8 mouse cellular contexts compared by ENCODE assay signal in genomic region chr5:130256678-130257271, GRCm38 (mm10). TPM values are rescaled to one million over a fixed set of nuclear protein-coding genes. Genes with fewer than 3 reads are reported as not detected.
A peak's percentile ranks its signal among the peaks of the same experiment; 100 is the strongest.
DNase-seq lines count a peak whose midpoint lies in the region; ATAC-seq and TF ChIP-seq lines count a peak whose summit lies in the region.

No protein-coding gene starts in this region.

- no peaks in the 10 kb centered on the region for H3K27me3 ChIP-seq in hindbrain, embryonic 10.5 days (ENCODE audit: insufficient read depth, poor library complexity, severe bottlenecking)
- no peaks in the 10 kb centered on the region for H3K27me3 ChIP-seq in lung, postnatal 0 days (replicated peaks; ENCODE audit: insufficient read depth, low read length)

- 1% methylated on average over 25 of the region's 25 CpGs for WGBS in hindbrain, embryonic 10.5 days
- WGBS in lung, postnatal 0 days = under 1% methylated on average over 25 of the region's 25 CpGs

- H3K9me3 ChIP-seq in hindbrain, embryonic 10.5 days = no peaks in the 10 kb centered on the region
- H3K9me3 ChIP-seq in lung, postnatal 0 days (ENCODE audit: low read length) = no peaks in the 10 kb centered on the region

- peaks cover 23% of the 10 kb centered on the region for H3K4me1 ChIP-seq in hindbrain, embryonic 10.5 days (replicated peaks)
- H3K4me1 ChIP-seq in lung, postnatal 0 days (ENCODE audit: insufficient read depth, low read depth, low read length) = peaks cover 4% of the 10 kb centered on the region; the same call in 1 of the 2 replicates

- 0 out of 2 replicates have a peak, but pooled peaks have one; percentile 43 for TF ChIP-seq EP300 in lung, postnatal 0 days (IDR thresholded peaks at IDR 0.05)

- H3K4me3 ChIP-seq in hindbrain, embryonic 10.5 days = peak overlapping the region; percentile 71
- H3K4me3 ChIP-seq in lung, postnatal 0 days (ENCODE audit: low read depth, low read length) = peak overlapping the region; percentile 63

- ATAC-seq in frontal cortex, adult (ENCODE audit: low TSS enrichment) = peak; percentile 93
- ATAC-seq in lung, postnatal 0 days = peak; percentile 94

- H3K36me3 ChIP-seq in hindbrain, embryonic 10.5 days = peaks cover 29% of the 10 kb centered on the region
- no peaks in the 10 kb centered on the region; the same call in 1 of the 2 replicates for H3K36me3 ChIP-seq in lung, postnatal 0 days (ENCODE audit: insufficient read depth, low read length)

- no peak for TF ChIP-seq CTCF in lung, postnatal 0 days (IDR thresholded peaks at IDR 0.05)

- peak overlapping the region; percentile 63 for H3K9ac ChIP-seq in lung, postnatal 0 days (replicated peaks; ENCODE audit: low read depth)

- peak; percentile 99 for DNase-seq in MN1 (ENCODE audit: low spot score)
- DNase-seq in cerebellum, adult 9-10 months = peak; percentile 96
- peak; percentile 91 for DNase-seq in hindbrain, embryonic 10.5 days (ENCODE audit: low spot score)
- DNase-seq in layer of hippocampus, adult 9-11 months = peak; percentile 96
- peak; percentile 100 for DNase-seq in lung, postnatal 0 days (ENCODE audit: low spot score)
- peak; percentile 79 for DNase-seq in ovary, postnatal 14 days (ENCODE audit: low spot score)
- DNase-seq in thymus, postnatal 14 days = peak; percentile 94

- peak overlapping the region; percentile 66 for H3K4me2 ChIP-seq in lung, postnatal 0 days (replicated peaks; ENCODE audit: low read depth, low read length)

- H3K27ac ChIP-seq in hindbrain, embryonic 10.5 days = peak overlapping the region; percentile 92
- H3K27ac ChIP-seq in lung, postnatal 0 days (ENCODE audit: low read length) = peak overlapping the region; percentile 74

RNA-seq across cellular contexts. Expression of gene Tyw1, which starts 1.4 kb away (rescaled TPM):
- polyA plus RNA-seq in hindbrain, embryonic 10.5 days (2016; fragmentation: Nextera tagmentation; extraction: Ambion mirVana) = 32.9 and 33.7 TPM in 2 replicates
- 16.1 and 16.5 TPM in 2 replicates for polyA plus RNA-seq in lung, postnatal 0 days (2015; fragmentation: Nextera tagmentation; extraction: Ambion mirVana)

RNA-seq across cellular contexts. Expression of gene Sbds, which starts 1.4 kb away (rescaled TPM):
- polyA plus RNA-seq in hindbrain, embryonic 10.5 days (2016; fragmentation: Nextera tagmentation; extraction: Ambion mirVana) = 64.4 and 77.3 TPM in 2 replicates
- polyA plus RNA-seq in lung, postnatal 0 days (2015; fragmentation: Nextera tagmentation; extraction: Ambion mirVana) = 94.8 and 97.5 TPM in 2 replicates

RNA-seq across cellular contexts. Expression of gene Tmem248, which starts 39.9 kb away (rescaled TPM):
- 33.6 and 38.0 TPM in 2 replicates for polyA plus RNA-seq in hindbrain, embryonic 10.5 days (2016; fragmentation: Nextera tagmentation; extraction: Ambion mirVana)
- 41.0 and 46.4 TPM in 2 replicates for polyA plus RNA-seq in lung, postnatal 0 days (2015; fragmentation: Nextera tagmentation; extraction: Ambion mirVana)

Comparison
In these comparisons a context has a peak if more than half of its experiments do, and no peak if none do; other contexts are left out.
1. Peak in every context shown above with its lines: DNase-seq, ATAC-seq, H3K4me3 ChIP-seq and H3K27ac ChIP-seq.